Comparison of ENCODE assay signal across 8 mouse cellular contexts in the genomic region with DNA sequence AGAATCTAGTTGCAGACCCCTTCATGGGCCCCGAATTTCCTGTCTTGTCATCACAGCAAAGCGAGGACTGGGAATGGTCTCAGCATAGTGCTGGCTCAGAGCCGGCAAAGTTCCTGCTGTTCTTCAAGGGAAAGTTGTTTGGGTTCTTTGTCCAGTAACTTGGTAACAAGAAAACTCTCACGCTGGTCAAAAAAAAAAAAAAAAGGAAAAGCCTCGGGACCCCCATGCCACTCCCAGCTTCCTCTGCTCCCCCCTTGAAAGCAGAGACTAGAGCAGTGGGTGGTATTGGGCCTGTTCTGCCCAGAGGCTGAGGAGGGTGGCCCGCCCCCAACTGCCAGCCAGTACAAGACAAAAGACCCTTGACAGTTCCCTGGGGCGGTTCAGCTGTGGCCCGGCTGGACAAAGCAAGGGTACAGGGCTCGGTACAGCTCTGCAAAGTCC. TPM values are rescaled to one million over a fixed set of nuclear protein-coding genes. Genes with fewer than 3 reads are reported as not detected.
A peak's percentile ranks its signal among the peaks of the same experiment; 100 is the strongest.
DNase-seq lines count a peak whose midpoint lies in the region; ATAC-seq lines count a peak whose summit lies in the region.

No protein-coding gene starts in this region.

- no peaks in the 10 kb centered on the region for H3K36me3 ChIP-seq in kidney, embryonic 15.5 days
- no peaks in the 10 kb centered on the region for H3K36me3 ChIP-seq in midbrain, embryonic 10.5 days

- H3K4me2 ChIP-seq in kidney, embryonic 15.5 days, result peak overlapping the region; percentile 94

- H3K9me3 ChIP-seq in kidney, embryonic 15.5 days (replicated peaks), result no peaks in the 10 kb centered on the region
- H3K9me3 ChIP-seq in midbrain, embryonic 10.5 days (replicated peaks), result no peaks in the 10 kb centered on the region

- 0 out of 2 replicates have a peak overlapping the region, but pooled peaks have one; percentile 26 for H3K9ac ChIP-seq in kidney, embryonic 15.5 days

- ATAC-seq in kidney, embryonic 15.5 days (replicated peaks; ENCODE audit: low FRiP score), result no peak

- H3K4me3 ChIP-seq in kidney, embryonic 15.5 days (replicated peaks), result peak overlapping the region; percentile 61
- H3K4me3 ChIP-seq in midbrain, embryonic 10.5 days, result peak overlapping the region; percentile 76

- H3K27me3 ChIP-seq in kidney, embryonic 15.5 days, result peaks cover 26% of the 10 kb centered on the region
- peaks cover 43% of the 10 kb centered on the region for H3K27me3 ChIP-seq in midbrain, embryonic 10.5 days (ENCODE audit: low read depth, poor library complexity, severe bottlenecking)

- DNase-seq in kidney, postnatal 25 days, result no peak
- peak; percentile 43 to 67 for DNase-seq in cerebellum, postnatal 10 days
- peak; percentile 38 to 52 for DNase-seq in frontal cortex, postnatal 10 days (ENCODE audit: low spot score in 2 of 2)
- peak; percentile 57 for DNase-seq in midbrain, embryonic 10.5 days (ENCODE audit: low spot score)
- no peak for DNase-seq in MN1 (ENCODE audit: low spot score)
- no peak for DNase-seq in urinary bladder, postnatal 25 days (ENCODE audit: low spot score)
- no peak for DNase-seq in adrenal gland, adult 2 months

- H3K4me1 ChIP-seq in kidney, embryonic 15.5 days, result peaks cover 40% of the 10 kb centered on the region
- H3K4me1 ChIP-seq in midbrain, embryonic 10.5 days, result peaks cover 79% of the 10 kb centered on the region

- WGBS in kidney, embryonic 15.5 days, result 17% methylated on average over 9 of the region's 9 CpGs
- 7% methylated on average over 9 of the region's 9 CpGs for WGBS in midbrain, embryonic 10.5 days

- H3K27ac ChIP-seq in kidney, embryonic 15.5 days, result peak overlapping the region; percentile 48; the same call in 1 of the 2 replicates
- peak overlapping the region; percentile 92 for H3K27ac ChIP-seq in midbrain, embryonic 10.5 days (replicated peaks)

RNA-seq across cellular contexts. Expression of a gene that starts 1.7 kb away (rescaled TPM):
- 33.4 and 34.5 TPM in 2 replicates for polyA plus RNA-seq in kidney, embryonic 15.5 days (2015; fragmentation: Nextera tagmentation; extraction: Ambion mirVana)
- polyA plus RNA-seq in midbrain, embryonic 10.5 days (2016; fragmentation: Nextera tagmentation; extraction: Ambion mirVana), result 43.7 and 59.7 TPM in 2 replicates
- 1 to 10 TPM; 5.0 to 9.5 TPM for total RNA-seq in adrenal gland, adult 2 months (2021)
- 11.9 and 14.3 TPM in 2 replicates for polyA plus RNA-seq in adrenal gland, adult 2 months (2012; rRNA removed)

RNA-seq across cellular contexts. Expression of a gene that starts 14.3 kb away (rescaled TPM):
- polyA plus RNA-seq in kidney, embryonic 15.5 days (2015; fragmentation: Nextera tagmentation; extraction: Ambion mirVana), result 90.4 and 105 TPM in 2 replicates
- 81.6 and 87.1 TPM in 2 replicates for polyA plus RNA-seq in midbrain, embryonic 10.5 days (2016; fragmentation: Nextera tagmentation; extraction: Ambion mirVana)
- total RNA-seq in adrenal gland, adult 2 months (2021), result 10 to 100 TPM; 42.6 to 44.7 TPM
- polyA plus RNA-seq in adrenal gland, adult 2 months (2012; rRNA removed), result 49.2 and 49.4 TPM in 2 replicates

RNA-seq across cellular contexts. Expression of a gene that starts 23.9 kb away (rescaled TPM):
- polyA plus RNA-seq in kidney, embryonic 15.5 days (2015; fragmentation: Nextera tagmentation; extraction: Ambion mirVana), result not detected in 2 replicates
- 0.48 and 0.56 TPM in 2 replicates for polyA plus RNA-seq in midbrain, embryonic 10.5 days (2016; fragmentation: Nextera tagmentation; extraction: Ambion mirVana)
- total RNA-seq in adrenal gland, adult 2 months (2021), result not detected
- not detected in 2 replicates for polyA plus RNA-seq in adrenal gland, adult 2 months (2012; rRNA removed)

RNA-seq across cellular contexts. Expression of a gene that starts 32.0 kb away (rescaled TPM):
- polyA plus RNA-seq in kidney, embryonic 15.5 days (2015; fragmentation: Nextera tagmentation; extraction: Ambion mirVana), result 58.2 and 61.6 TPM in 2 replicates
- 51.9 and 61.4 TPM in 2 replicates for polyA plus RNA-seq in midbrain, embryonic 10.5 days (2016; fragmentation: Nextera tagmentation; extraction: Ambion mirVana)
- 10 to 100 TPM; 41.8 to 57.9 TPM for total RNA-seq in adrenal gland, adult 2 months (2021)
- 18.1 and 29.5 TPM in 2 replicates for polyA plus RNA-seq in adrenal gland, adult 2 months (2012; rRNA removed)

RNA-seq across cellular contexts. Expression of a gene that starts 33.6 kb away (rescaled TPM):
- 0.69 and 0.75 TPM in 2 replicates for polyA plus RNA-seq in kidney, embryonic 15.5 days (2015; fragmentation: Nextera tagmentation; extraction: Ambion mirVana)
- polyA plus RNA-seq in midbrain, embryonic 10.5 days (2016; fragmentation: Nextera tagmentation; extraction: Ambion mirVana), result 0.14 and 0.52 TPM in 2 replicates
- 1 to 10 TPM; 1.6 to 3.3 TPM for total RNA-seq in adrenal gland, adult 2 months (2021)
- 4.3 and 5.4 TPM in 2 replicates for polyA plus RNA-seq in adrenal gland, adult 2 months (2012; rRNA removed)

Comparison
In these comparisons a context has a peak if more than half of its experiments do, and no peak if none do; other contexts are left out.
1. DNase-seq: peak in cerebellum, postnatal 10 days (2 of 2), frontal cortex, postnatal 10 days (2 of 2) and midbrain, embryonic 10.5 days (single experiment); none in kidney, postnatal 25 days (0 of 2), MN1 (single experiment), urinary bladder, postnatal 25 days (single experiment) and adrenal gland, adult 2 months (single experiment).